Mouse (Mus musculus): ENCODE data around the gene Sec23a.
A peak's percentile ranks its signal among the peaks of the same experiment; 100 is the strongest.
"Not testable (repeated sequence)": the region's sequence is repeated elsewhere in the genome, so short reads cannot be mapped to it uniquely, and the experiment has no call there.

Gene Sec23a

DNA sequence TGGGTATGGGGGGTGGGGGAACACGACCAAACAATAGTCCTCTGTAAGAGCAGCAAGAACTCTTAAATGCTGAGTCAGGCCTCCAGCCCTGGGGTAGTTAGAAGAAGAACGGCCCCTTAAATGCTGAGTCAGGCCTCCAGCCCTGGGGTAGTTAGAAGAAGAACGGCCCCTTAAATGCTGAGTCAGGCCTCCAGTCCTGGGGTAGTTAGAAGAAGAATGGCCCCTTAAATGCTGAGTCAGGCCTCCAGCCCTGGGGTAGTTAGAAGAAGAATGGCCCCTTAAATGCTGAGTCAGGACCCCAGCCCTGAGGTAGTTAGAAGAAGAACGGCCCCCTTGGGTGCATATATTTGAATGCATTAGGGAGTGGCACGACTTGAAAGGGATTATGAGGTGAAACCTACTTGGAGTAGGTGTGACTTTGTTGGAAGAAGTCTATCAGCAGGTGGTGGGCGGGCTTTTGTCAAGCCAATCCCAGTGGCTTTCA, 30.6 kb downstream of the Sec23a start:
- DNase-seq = not testable (repeated sequence)

DNA sequence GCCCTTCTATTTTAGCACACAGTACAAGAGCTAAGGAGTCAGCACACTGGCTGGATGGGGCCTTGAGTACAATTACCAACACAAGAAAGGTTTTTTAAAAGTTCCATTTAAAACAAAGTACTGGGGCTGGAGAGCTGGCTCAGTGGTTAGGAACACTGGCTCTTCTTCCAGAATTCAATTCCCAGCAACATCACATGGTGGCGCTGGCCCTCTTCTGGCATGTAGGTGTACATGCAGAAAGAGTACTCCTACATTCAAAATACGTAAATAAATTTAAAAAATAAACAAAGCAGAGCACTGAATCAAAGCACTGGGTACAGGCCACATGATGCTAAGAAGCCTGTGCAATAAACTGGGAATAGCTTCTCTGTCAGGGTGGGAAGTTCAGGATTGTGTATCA, 34.9 kb downstream of the Sec23a start:
- no peak for DNase-seq

DNA sequence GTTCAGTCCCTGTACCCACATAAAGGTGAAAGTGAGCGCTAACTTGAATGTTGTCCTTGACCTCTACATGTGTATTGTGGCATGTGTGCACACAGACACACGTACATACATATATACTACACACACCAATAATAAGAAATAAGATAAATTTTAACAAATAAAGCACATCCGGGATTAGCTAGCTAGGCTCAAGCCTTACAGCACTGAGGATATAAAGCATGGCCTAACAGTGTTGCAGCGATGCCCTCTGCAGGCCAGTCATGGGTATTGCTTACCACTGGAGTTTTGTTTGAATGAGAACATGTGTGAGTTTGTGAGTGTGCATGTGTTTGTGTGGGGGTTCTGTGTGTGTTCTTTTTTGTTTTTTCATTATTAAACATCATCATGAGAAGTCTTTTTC, 47.2 kb downstream of the Sec23a start:
- peak; percentile 7 for DNase-seq

DNA sequence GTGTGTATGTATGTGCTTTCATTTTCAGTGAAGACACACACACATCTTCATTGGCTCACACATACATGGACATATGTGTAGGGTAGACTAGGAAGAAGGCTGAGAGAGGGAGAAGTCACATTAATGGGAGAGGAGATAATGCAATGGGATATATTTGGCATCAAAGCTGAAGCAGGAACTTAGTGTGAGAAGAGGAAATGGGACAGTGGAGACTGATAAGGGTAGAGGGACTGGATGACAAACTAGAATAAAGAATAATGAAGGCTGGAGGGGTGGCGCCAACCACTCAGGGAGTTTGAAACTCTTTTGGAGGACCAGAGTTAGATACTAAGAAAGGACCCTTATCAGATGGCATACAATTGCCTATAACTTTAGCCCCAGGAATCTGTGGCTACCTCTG, 51.0 kb downstream of the Sec23a start:
- no peak for DNase-seq

DNA sequence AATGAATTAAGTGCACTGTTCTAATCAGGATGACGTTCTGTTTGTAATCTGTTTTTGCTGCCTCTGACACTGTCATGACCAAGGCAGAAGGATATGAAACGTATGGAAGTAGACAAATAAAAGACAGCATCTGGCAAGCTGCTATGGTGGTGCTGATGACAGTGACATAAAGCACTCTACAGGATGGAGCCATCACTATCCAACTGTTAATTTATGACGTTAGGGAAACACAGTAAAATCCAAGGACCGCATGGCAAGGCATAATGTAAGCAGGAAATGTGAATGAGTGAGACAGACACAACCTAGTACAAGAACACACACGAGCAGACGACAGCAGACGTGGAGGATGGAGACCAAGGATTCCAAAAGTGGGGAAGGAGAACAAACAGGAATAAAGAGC, 55.2 kb downstream of the Sec23a start:
- DNase-seq = no peak

DNA sequence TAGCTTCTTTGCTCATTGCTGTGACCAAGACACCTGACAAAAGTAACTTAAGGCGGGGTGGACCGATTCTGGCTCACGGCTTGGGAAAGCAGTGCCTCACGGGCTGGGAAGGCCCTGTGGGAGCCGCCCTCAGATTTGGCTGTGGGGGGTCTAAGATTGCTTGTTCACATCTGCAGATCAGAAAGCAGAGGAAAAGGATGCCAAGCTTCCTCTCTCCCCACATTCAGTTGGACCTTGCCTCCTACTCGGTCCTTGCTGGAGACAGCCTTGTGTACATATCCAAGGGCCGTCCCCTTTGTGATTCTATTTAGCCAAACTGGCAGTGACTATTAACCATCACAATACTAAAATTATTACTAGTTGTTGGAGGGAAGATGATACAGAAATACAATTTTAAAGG, 55.7 kb downstream of the Sec23a start:
- no peak for DNase-seq

DNA sequence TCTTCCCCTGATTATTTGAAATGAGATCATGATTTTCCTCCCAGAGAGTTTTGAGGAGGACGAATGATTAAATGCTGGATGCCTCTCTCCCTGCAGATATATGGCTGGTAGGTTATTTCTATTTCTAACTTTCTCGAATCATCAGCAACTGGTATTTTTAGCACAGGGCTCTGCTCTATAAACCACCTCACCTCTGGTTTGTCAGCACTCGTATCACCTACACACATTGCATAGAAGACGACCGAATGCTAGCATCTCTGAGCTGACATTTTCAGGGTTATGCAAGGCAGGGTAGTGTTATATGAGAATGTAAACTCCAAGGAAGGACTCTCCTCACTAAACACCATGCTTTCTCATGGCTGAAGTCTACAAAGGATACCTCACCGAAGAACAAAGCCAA, 63.9 kb downstream of the Sec23a start:
- no peak for DNase-seq

DNA sequence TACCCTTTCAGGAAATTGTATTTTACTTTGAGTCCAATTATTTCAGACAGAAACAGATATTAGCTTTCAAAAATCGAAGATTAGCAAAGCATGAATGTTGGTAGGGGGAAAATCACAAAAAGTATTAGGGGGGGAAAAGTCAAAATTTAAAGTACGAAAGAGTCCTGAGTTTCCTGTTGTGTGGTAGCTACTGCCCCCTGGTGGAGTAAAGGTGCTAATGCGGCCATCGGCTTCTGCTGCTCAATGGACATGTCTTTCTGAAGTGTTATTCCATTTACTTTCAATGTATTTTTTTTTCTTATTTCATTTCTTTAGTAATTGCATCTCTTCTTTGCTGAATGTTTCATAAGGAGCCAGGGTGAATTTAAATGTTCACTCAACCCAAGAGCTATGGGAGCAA, 64.6 kb downstream of the Sec23a start:
- peak; percentile 67 for DNase-seq

DNA sequence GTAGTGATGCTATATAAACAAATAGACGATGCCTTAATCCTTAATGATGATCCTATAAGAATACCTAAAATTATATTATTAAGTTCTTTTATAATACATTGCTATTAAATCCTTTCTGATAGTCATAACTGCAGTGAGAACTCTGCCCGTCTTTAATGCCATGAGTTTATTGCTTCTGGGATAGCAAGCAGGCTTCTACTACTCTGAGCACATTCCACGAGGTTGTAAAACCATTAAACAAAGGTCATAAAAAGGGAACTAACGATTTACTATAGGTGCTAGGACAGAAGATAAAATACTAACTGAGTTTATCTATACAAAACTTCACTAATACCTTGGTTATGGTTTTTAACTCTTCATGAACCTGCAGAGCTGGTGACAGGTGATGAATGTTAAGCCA, 69.3 kb downstream of the Sec23a start:
- no peak for DNase-seq

DNA sequence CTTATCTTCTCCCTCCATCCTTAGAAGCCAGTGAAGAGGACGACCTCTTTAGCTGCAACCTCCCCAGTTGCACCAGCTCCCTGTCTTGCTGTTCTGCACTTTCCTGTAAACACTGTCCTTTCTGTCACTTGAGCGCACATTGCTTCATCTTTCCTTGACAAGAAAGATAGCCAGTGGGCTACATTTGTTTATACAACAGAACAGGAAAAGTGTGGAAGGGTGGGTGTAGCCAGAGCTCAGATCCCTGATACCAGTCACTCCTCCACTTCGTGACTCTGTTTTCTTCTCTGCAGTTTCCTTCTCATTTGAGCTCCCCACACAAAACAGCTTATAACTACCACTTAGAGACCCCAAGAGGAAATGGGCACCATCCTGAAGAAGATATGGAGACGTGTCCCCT, 77.2 kb downstream of the Sec23a start:
- no peak for DNase-seq

DNA sequence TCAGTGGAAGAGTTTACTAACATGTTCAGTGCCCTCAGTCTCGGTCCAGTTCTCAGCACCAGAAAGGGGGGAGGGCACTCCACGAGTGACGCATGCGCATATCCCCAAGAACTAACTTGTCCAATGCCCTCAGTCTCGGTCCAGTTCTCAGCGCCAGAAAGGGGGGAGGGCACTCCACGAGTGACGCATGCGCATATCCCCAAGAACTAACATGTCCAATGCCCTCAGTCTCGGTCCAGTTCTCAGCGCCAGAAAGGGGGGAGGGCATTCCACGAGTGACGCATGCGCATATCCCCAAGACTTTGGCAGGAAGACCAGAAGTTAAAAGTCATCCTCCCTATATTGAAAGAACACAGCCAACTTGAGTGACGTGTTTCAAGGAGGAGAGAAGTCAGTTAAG, 86.8 kb downstream of the Sec23a start:
- DNase-seq = no peak

DNA sequence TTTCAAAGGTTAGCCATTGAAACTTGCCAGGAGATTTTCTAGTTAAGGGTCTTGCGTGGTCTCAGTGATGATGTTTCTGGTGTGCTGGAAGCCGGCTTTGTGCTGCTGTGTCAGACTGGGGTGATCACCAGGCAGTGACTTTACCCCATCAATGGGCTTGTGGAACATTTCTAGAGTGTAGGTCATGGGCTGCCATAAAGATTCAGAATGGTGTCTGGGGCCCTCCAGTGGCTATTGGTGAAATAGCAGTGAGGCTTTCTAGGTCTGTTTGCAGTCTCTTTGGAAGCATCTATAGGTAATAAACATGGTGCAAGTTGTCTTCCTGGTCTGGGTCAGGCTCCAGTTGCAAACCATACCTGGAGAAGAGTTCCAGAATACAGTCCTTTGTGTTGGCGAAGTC, 87.8 kb downstream of the Sec23a start:
- DNase-seq = peak; percentile 7

DNA sequence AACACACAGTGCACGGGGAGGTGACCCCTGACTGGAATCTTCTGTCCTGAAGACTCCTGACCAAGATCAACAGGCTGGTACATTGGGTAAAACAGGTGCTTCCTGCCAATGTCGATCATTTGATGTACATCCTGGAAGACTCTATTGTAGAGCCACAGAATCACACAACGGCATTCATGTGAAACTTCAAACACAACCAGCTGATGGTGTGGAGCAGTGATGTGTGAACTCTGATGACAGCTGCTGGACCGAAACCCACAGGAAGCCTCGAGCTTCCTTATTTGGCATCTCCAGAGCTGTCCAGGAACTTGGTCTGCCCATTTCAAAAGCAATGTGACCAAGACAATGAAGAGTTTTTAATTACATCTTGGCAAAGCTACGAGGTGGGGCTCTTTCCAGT, 91.0 kb downstream of the Sec23a start:
- peak; percentile 3 for DNase-seq

DNA sequence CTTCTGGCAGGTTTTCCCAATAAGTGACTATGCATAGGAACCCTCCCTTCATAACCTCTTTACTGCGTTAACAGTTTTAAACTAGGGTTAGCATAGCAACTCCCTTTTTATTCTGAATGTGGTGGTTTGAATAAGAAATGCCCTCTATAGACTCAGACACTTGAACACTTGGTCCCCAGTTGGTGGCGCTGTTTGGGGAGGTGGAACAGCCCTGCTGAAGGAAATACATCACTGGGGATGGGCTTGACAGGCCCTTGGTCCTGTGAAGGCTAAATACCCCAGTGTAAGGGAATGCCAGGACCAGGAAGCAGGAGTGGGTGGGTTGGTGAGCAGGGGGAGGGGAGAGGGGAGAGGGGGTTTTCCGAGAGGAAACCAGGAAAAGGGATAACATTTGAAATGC, 92.3 kb downstream of the Sec23a start:
- DNase-seq = no peak

DNA sequence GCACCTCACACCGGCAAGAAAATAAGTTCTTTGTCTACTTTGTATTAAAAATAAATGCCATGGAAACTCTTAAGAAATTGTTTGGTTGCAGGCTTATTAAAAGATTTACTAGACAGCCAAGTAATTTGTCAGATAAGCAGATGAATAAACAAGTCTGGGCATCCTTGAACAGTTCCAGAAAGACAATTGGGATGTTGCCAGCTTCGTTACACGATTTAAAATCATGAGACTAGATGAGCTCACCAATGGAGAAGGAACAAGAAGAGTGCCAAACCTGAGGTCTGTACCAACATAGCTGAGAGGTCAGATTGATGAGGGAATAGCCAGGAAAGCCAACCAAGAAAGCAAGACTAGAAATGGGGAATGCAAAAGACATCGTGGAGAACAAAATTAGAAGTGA, 102.0 kb downstream of the Sec23a start:
- no peak for DNase-seq

Data from lung, postnatal 36 days (tissue).